11 mouse cellular contexts compared by ENCODE assay signal in genomic region chr9:77912246-77912645, GRCm38 (mm10). TPM values are rescaled to one million over a fixed set of nuclear protein-coding genes. Genes with fewer than 3 reads are reported as not detected.
DNase-seq lines count a peak whose midpoint lies in the region; ATAC-seq and TF ChIP-seq lines count a peak whose summit lies in the region.
"Had no signal": no experiment of that assay in that cellular context is flagged by ENCODE, and none has a peak within 500 bp of the region (broad histone marks: within the 10 kb centered on the region; RNA-seq: fewer than 3 reads in every experiment).

No protein-coding gene starts in this region.

- TF ChIP-seq CTCF in stomach, postnatal 0 days (IDR thresholded peaks at IDR 0.05; ENCODE audit: low read depth): no peak

- H3K4me3 ChIP-seq in kidney, embryonic 15.5 days (replicated peaks): peak overlapping the region; percentile 64; the same call in 1 of the 2 replicates
- H3K4me3 ChIP-seq in stomach, embryonic 14.5 days (ENCODE audit: low read depth, low read length): no peak overlapping the region
- H3K4me3 ChIP-seq in stomach, postnatal 0 days (ENCODE audit: low read depth, low read length): no peak overlapping the region
- H3K4me3 ChIP-seq in limb, embryonic 10.5 days: no peak overlapping the region
- H3K4me3 ChIP-seq in stomach, embryonic 16.5 days (replicated peaks; ENCODE audit: low read length): no peak overlapping the region

- no peak for ATAC-seq in kidney, embryonic 15.5 days (replicated peaks; ENCODE audit: low FRiP score)
- ATAC-seq in stomach, embryonic 14.5 days (ENCODE audit: insufficient number of reproducible peaks, insufficient read depth, low FRiP score, low read depth): no peak
- ATAC-seq in stomach, postnatal 0 days (ENCODE audit: low FRiP score, low TSS enrichment): no peak
- ATAC-seq in stomach, embryonic 16.5 days (ENCODE audit: insufficient read depth, low FRiP score): no peak

- peak overlapping the region; percentile 98; the same call in 1 of the 2 replicates for H3K27ac ChIP-seq in kidney, embryonic 15.5 days
- no peak overlapping the region for H3K27ac ChIP-seq in stomach, embryonic 14.5 days (ENCODE audit: low read length)
- no peak overlapping the region for H3K27ac ChIP-seq in stomach, postnatal 0 days (replicated peaks)
- 0 out of 2 replicates have a peak overlapping the region, but pooled peaks have one; percentile 11 for H3K27ac ChIP-seq in limb, embryonic 10.5 days
- H3K27ac ChIP-seq in stomach, embryonic 16.5 days (ENCODE audit: low read length): 0 out of 2 replicates have a peak overlapping the region, but pooled peaks have one; percentile 24

- WGBS in kidney, embryonic 15.5 days: 80% methylated on average over 6 of the region's 6 CpGs
- WGBS in stomach, embryonic 14.5 days: 56% methylated on average over 6 of the region's 6 CpGs
- WGBS in stomach, postnatal 0 days: 48% methylated on average over 6 of the region's 6 CpGs
- 83% methylated on average over 6 of the region's 6 CpGs for WGBS in limb, embryonic 10.5 days
- WGBS in stomach, embryonic 16.5 days: 51% methylated on average over 6 of the region's 6 CpGs

- no peak overlapping the region for H3K9ac ChIP-seq in kidney, embryonic 15.5 days
- H3K9ac ChIP-seq in stomach, embryonic 14.5 days (replicated peaks; ENCODE audit: low read depth, low read length): no peak overlapping the region
- no peak overlapping the region for H3K9ac ChIP-seq in stomach, postnatal 0 days (ENCODE audit: low read length)
- H3K9ac ChIP-seq in stomach, embryonic 16.5 days (ENCODE audit: low read length): no peak overlapping the region

- peak overlapping the region; percentile 66 for H3K4me2 ChIP-seq in kidney, embryonic 15.5 days
- peak overlapping the region; percentile 50 for H3K4me2 ChIP-seq in stomach, embryonic 14.5 days (replicated peaks; ENCODE audit: low read depth, low read length)
- H3K4me2 ChIP-seq in stomach, postnatal 0 days (replicated peaks; ENCODE audit: low read depth): no peak overlapping the region
- peak overlapping the region; percentile 65 for H3K4me2 ChIP-seq in stomach, embryonic 16.5 days (ENCODE audit: low read depth, low read length)

- peaks cover 29% of the 10 kb centered on the region for H3K4me1 ChIP-seq in kidney, embryonic 15.5 days
- peaks cover 15% of the 10 kb centered on the region; the same call in 1 of the 2 replicates for H3K4me1 ChIP-seq in stomach, embryonic 14.5 days (ENCODE audit: control insufficient read depth, insufficient read depth, low read length)
- peaks cover 3% of the 10 kb centered on the region; the same call in 1 of the 2 replicates for H3K4me1 ChIP-seq in stomach, postnatal 0 days (replicated peaks; ENCODE audit: control insufficient read depth, insufficient read depth)
- H3K4me1 ChIP-seq in limb, embryonic 10.5 days: peaks cover 29% of the 10 kb centered on the region
- peaks cover 16% of the 10 kb centered on the region for H3K4me1 ChIP-seq in stomach, embryonic 16.5 days (ENCODE audit: control insufficient read depth, insufficient read depth, low read length)

- H3K9me3 ChIP-seq in kidney, embryonic 15.5 days (replicated peaks): no peaks in the 10 kb centered on the region
- H3K9me3 ChIP-seq in stomach, embryonic 14.5 days (ENCODE audit: control insufficient read depth, low read depth, low read length): no peaks in the 10 kb centered on the region; the same call in 1 of the 2 replicates
- H3K9me3 ChIP-seq in stomach, postnatal 0 days (ENCODE audit: control insufficient read depth, low read length): no peaks in the 10 kb centered on the region
- H3K9me3 ChIP-seq in limb, embryonic 10.5 days (replicated peaks): no peaks in the 10 kb centered on the region
- H3K9me3 ChIP-seq in stomach, embryonic 16.5 days (replicated peaks; ENCODE audit: control insufficient read depth, low read length): 0 out of 2 replicates have a peak, but pooled peaks cover under 1% of the 10 kb centered on the region

- TF ChIP-seq EP300 in stomach, postnatal 0 days (optimal IDR thresholded peaks at IDR 0.05): no peak

- DNase-seq in kidney, postnatal 14 days: no peak
- DNase-seq in stomach, postnatal 0 days (ENCODE audit: low spot score): no peak
- DNase-seq in limb, embryonic 10.5 days (ENCODE audit: low spot score): no peak
- no peak for DNase-seq in gastrocnemius, postnatal 36 days
- no peak for DNase-seq in cerebellum, adult 8-10 months
- DNase-seq: gastrocnemius, postnatal 10 days; kidney, adult 18-20 months; thymus, adult 2 months had no signal

- H3K27me3 ChIP-seq in kidney, embryonic 15.5 days: no peaks in the 10 kb centered on the region
- no peaks in the 10 kb centered on the region for H3K27me3 ChIP-seq in stomach, embryonic 14.5 days (ENCODE audit: control insufficient read depth, insufficient read depth, low read length)
- H3K27me3 ChIP-seq in stomach, postnatal 0 days (ENCODE audit: control insufficient read depth, insufficient read depth, low read length): no peaks in the 10 kb centered on the region
- H3K27me3 ChIP-seq in limb, embryonic 10.5 days (ENCODE audit: low read depth, poor library complexity, severe bottlenecking): no peaks in the 10 kb centered on the region
- no peaks in the 10 kb centered on the region for H3K27me3 ChIP-seq in stomach, embryonic 16.5 days (ENCODE audit: control insufficient read depth, insufficient read depth, low read length)

- intact Hi-C loops in gastrocnemius, postnatal 36 days (cut with DNase I): no loop called here

- no peaks in the 10 kb centered on the region for H3K36me3 ChIP-seq in kidney, embryonic 15.5 days
- H3K36me3 ChIP-seq in stomach, embryonic 14.5 days (ENCODE audit: control insufficient read depth, insufficient read depth, low read length): no peaks in the 10 kb centered on the region
- H3K36me3 ChIP-seq in stomach, postnatal 0 days (ENCODE audit: control insufficient read depth, insufficient read depth, low read length): no peaks in the 10 kb centered on the region
- no peaks in the 10 kb centered on the region for H3K36me3 ChIP-seq in limb, embryonic 10.5 days
- H3K36me3 ChIP-seq in stomach, embryonic 16.5 days (ENCODE audit: control insufficient read depth, insufficient read depth, low read length): no peaks in the 10 kb centered on the region

RNA-seq across cellular contexts. Expression of gene Elovl5, which starts 4.9 kb away (rescaled TPM):
- 88.5 and 93.2 TPM in 2 replicates for polyA plus RNA-seq in kidney, embryonic 15.5 days (2015; fragmentation: Nextera tagmentation; extraction: Ambion mirVana)
- polyA plus RNA-seq in stomach, embryonic 14.5 days (2014; fragmentation: Nextera tagmentation; extraction: Ambion mirVana): 85.4 and 89.1 TPM in 2 replicates
- polyA plus RNA-seq in stomach, postnatal 0 days (2015; fragmentation: Nextera tagmentation; extraction: Ambion mirVana): 38.0 and 39.5 TPM in 2 replicates
- 91.1 and 92.8 TPM in 2 replicates for polyA plus RNA-seq in limb, embryonic 10.5 days (2016; fragmentation: Nextera tagmentation; extraction: Ambion mirVana)
- polyA plus RNA-seq in stomach, embryonic 16.5 days (2015; fragmentation: Nextera tagmentation; extraction: Ambion mirVana): 66.8 and 67.6 TPM in 2 replicates
- 10 to 100 TPM in 1 of 2 experiments, 1 to 10 TPM in 1; 9.6 to 11.4 TPM for total RNA-seq in gastrocnemius, postnatal 36 days (2021)

Comparison
In these comparisons a context has a peak if more than half of its experiments do, and no peak if none do; other contexts are left out.
1. H3K27ac ChIP-seq: peak in kidney, embryonic 15.5 days (single experiment), limb, embryonic 10.5 days (single experiment) and stomach, embryonic 16.5 days (single experiment); none in stomach, embryonic 14.5 days (single experiment) and stomach, postnatal 0 days (single experiment).